Mouse (Mus musculus) embryonic facial prominence, embryonic 12.5 days (tissue): ENCODE data around the gene Fosb. TPM values are rescaled to one million over a fixed set of nuclear protein-coding genes. Genes with fewer than 3 reads are reported as not detected.

ENCODE experiments used
- ATAC-seq: fragments of 200-750 bp; cut with Nextera tagmentation; 2 replicates; pipeline ENCODE4 v1.8.0; 2017; ENCODE audit not compliant: insufficient number of reproducible peaks, insufficient read depth, low FRiP score, low TSS enrichment
- H3K27ac ChIP-seq: fragments of 300-500 bp; sonication (generic); 2 replicates; pipeline ENCODE4 v1.5.1; 2016; ENCODE audit warnings: mild to moderate bottlenecking
- H3K27me3 ChIP-seq: fragments of 300-500 bp; sonication (generic); 2 replicates; pipeline ENCODE4 v1.6.1; 2016; ENCODE audit warnings: mild to moderate bottlenecking, moderate library complexity
- H3K36me3 ChIP-seq: fragments of 300-500 bp; sonication (generic); 2 replicates; pipeline ENCODE4 v1.6.1; 2016; ENCODE audit warnings: mild to moderate bottlenecking
- H3K4me1 ChIP-seq: fragments of 300-500 bp; sonication (generic); 2 replicates; pipeline ENCODE4 v1.6.1; 2016
- H3K4me2 ChIP-seq: fragments of 300-500 bp; sonication (generic); replicated peaks from 2 replicates; pipeline ENCODE4 v1.6.1; 2016; ENCODE audit warnings: mild to moderate bottlenecking, moderate library complexity
- H3K4me3 ChIP-seq: fragments of 300-500 bp; sonication (generic); 2 replicates; pipeline ENCODE4 v1.5.1; 2016; ENCODE audit warnings: mild to moderate bottlenecking
- H3K9ac ChIP-seq: fragments of 300-500 bp; sonication (generic); 2 replicates; pipeline ENCODE4 v1.6.1; 2016; ENCODE audit warnings: mild to moderate bottlenecking, moderate library complexity
- H3K9me3 ChIP-seq: fragments of 300-500 bp; sonication (generic); 2 replicates; pipeline ENCODE4 v1.6.1; 2016; ENCODE audit warnings: mild to moderate bottlenecking, moderate library complexity
- WGBS: fragments of 180-500 bp; shearing (Covaris S2); methylation state at CpG from one replicate; pipeline ENCODE4 v1.1.7; 2016; 5-methylcytosine and 5-hydroxymethylcytosine counted together
- polyA plus RNA-seq: library from polyadenylated mRNA; unstranded; fragments of >200 nt; fragmentation: Nextera tagmentation; extraction: Ambion mirVana; gene quantifications from 2 replicates; pipeline ENCODE4 v1.2.1, GENCODE M21; 2016

Fosb gene
- polyA plus RNA-seq, 1 experiment from 2014 or later, result 0.05 TPM

GRCm38 (mm10) chr7:19316451-19317161 is 6.8 kb upstream of the Fosb start:
- no peak for ATAC-seq
- no peak overlapping the region for H3K9ac ChIP-seq
- H3K27me3 ChIP-seq, result peaks cover 52% of the 10 kb centered on the region
- H3K4me3 ChIP-seq, result no peak overlapping the region
- 56% methylated on average over 14 of the region's 14 CpGs for WGBS
- no peaks in the 10 kb centered on the region for H3K9me3 ChIP-seq
- no peaks in the 10 kb centered on the region for H3K36me3 ChIP-seq
- peaks cover 7% of the 10 kb centered on the region; the same call in 1 of the 2 replicates for H3K4me1 ChIP-seq
- H3K27ac ChIP-seq, result no peak overlapping the region
- no peak overlapping the region for H3K4me2 ChIP-seq

- peaks cover 51% of the 10 kb centered on the region for H3K27me3 ChIP-seq
- no peak for ATAC-seq
- H3K4me1 ChIP-seq, result peaks cover 9% of the 10 kb centered on the region
- H3K9ac ChIP-seq, result no peak overlapping the region
- H3K4me3 ChIP-seq, result no peak overlapping the region
- no peaks in the 10 kb centered on the region for H3K36me3 ChIP-seq
- WGBS, result 41% methylated on average over 5 of the region's 5 CpGs
- no peak overlapping the region for H3K4me2 ChIP-seq
- H3K9me3 ChIP-seq, result no peaks in the 10 kb centered on the region
- H3K27ac ChIP-seq, result no peak overlapping the region
These were observed 4.2 kb upstream of the Fosb start for GRCm38 (mm10) chr7:19314033-19314432.

GRCm38 (mm10) chr7:19311991-19312390 is 2.1 kb upstream of the Fosb start:
- Histone ChIP-seq H3K4me1 (peaks cover 14% of the 10 kb centered on the region), H3K36me3 (no peaks in the 10 kb centered on the region), H3K9me3 (no peaks in the 10 kb centered on the region), H3K4me2 (no peak overlapping the region), H3K27me3 (peaks cover 38% of the 10 kb centered on the region), H3K9ac (no peak overlapping the region), H3K27ac (no peak overlapping the region), H3K4me3 (no peak overlapping the region)
- 37% methylated on average over 4 of the region's 4 CpGs for WGBS
- no peak for ATAC-seq

GRCm38 (mm10) chr7:19309278-19309883 is 470 bp downstream of the Fosb start:
- no peaks in the 10 kb centered on the region for H3K9me3 ChIP-seq
- no peak for ATAC-seq
- H3K27me3 ChIP-seq, result peaks cover 50% of the 10 kb centered on the region
- H3K4me3 ChIP-seq, result peak overlapping the region; percentile 67
- H3K27ac ChIP-seq, result no peak overlapping the region
- peak overlapping the region; percentile 49 for H3K9ac ChIP-seq
- H3K36me3 ChIP-seq, result no peaks in the 10 kb centered on the region
- H3K4me2 ChIP-seq, result peak overlapping the region; percentile 98
- peaks cover 14% of the 10 kb centered on the region for H3K4me1 ChIP-seq
- WGBS, result 1% methylated on average over 48 of the region's 48 CpGs

- H3K4me1 ChIP-seq, result peaks cover 20% of the 10 kb centered on the region
- WGBS, result under 1% methylated on average over 58 of the region's 58 CpGs
- peak overlapping the region; percentile 49 for H3K9ac ChIP-seq
- H3K27ac ChIP-seq, result no peak overlapping the region
- no peaks in the 10 kb centered on the region for H3K9me3 ChIP-seq
- H3K4me2 ChIP-seq, result peak overlapping the region; percentile 98
- H3K4me3 ChIP-seq, result peak overlapping the region; percentile 67
- no peaks in the 10 kb centered on the region for H3K36me3 ChIP-seq
- peaks cover 54% of the 10 kb centered on the region for H3K27me3 ChIP-seq
- peak; percentile 84 for ATAC-seq
These were observed 1.2 kb downstream of the Fosb start for GRCm38 (mm10) chr7:19308454-19309277.

GRCm38 (mm10) chr7:19307739-19308453 is 2.0 kb downstream of the Fosb start:
- 3% methylated on average over 18 of the region's 18 CpGs for WGBS
- Histone ChIP-seq H3K4me1 (peaks cover 23% of the 10 kb centered on the region), H3K4me3 (peak overlapping the region; percentile 67), H3K4me2 (peak overlapping the region; percentile 98), H3K27me3 (peaks cover 56% of the 10 kb centered on the region), H3K9me3 (no peaks in the 10 kb centered on the region), H3K27ac (no peak overlapping the region), H3K36me3 (no peaks in the 10 kb centered on the region), H3K9ac (peak overlapping the region; percentile 37)
- ATAC-seq, result peak; percentile 61

GRCm38 (mm10) chr7:19306819-19307738 is 2.8 kb downstream of the Fosb start:
- Histone ChIP-seq H3K4me1 (peaks cover 23% of the 10 kb centered on the region), H3K36me3 (no peaks in the 10 kb centered on the region), H3K27me3 (peaks cover 63% of the 10 kb centered on the region), H3K27ac (no peak overlapping the region), H3K9me3 (no peaks in the 10 kb centered on the region), H3K9ac (0 out of 2 replicates have a peak overlapping the region, but pooled peaks have one; percentile 37), H3K4me2 (peak overlapping the region; percentile 98), H3K4me3 (peak overlapping the region; percentile 67; the same call in 1 of the 2 replicates)
- no peak for ATAC-seq
- WGBS, result 64% methylated on average over 25 of the region's 25 CpGs

- WGBS, result 47% methylated on average over 16 of the region's 16 CpGs
- Histone ChIP-seq H3K27ac (no peak overlapping the region), H3K4me2 (no peak overlapping the region), H3K27me3 (peaks cover 66% of the 10 kb centered on the region), H3K4me3 (no peak overlapping the region), H3K9ac (no peak overlapping the region), H3K36me3 (no peaks in the 10 kb centered on the region), H3K4me1 (peaks cover 27% of the 10 kb centered on the region), H3K9me3 (no peaks in the 10 kb centered on the region)
- ATAC-seq, result no peak
These were observed 3.8 kb downstream of the Fosb start for GRCm38 (mm10) chr7:19305796-19306765.

- 9% methylated on average over 6 of the region's 6 CpGs for WGBS
- Histone ChIP-seq H3K4me1 (peaks cover 26% of the 10 kb centered on the region), H3K4me2 (peak overlapping the region; percentile 45; the same call in 1 of the 2 replicates), H3K9me3 (no peaks in the 10 kb centered on the region), H3K27ac (no peak overlapping the region), H3K27me3 (peaks cover 66% of the 10 kb centered on the region), H3K9ac (no peak overlapping the region), H3K36me3 (no peaks in the 10 kb centered on the region), H3K4me3 (peak overlapping the region; percentile 31)
- no peak for ATAC-seq
These were observed 4.5 kb downstream of the Fosb start for GRCm38 (mm10) chr7:19305413-19305735.
